Mouse (Mus musculus) erythroblast, adult 5-6 weeks (primary cell): ENCODE results near the gene Ubap1l. TPM values are rescaled to one million over a fixed set of nuclear protein-coding genes. Genes with fewer than 3 reads are reported as not detected.

Source experiments
- ATAC-seq: replicated peaks from 2 replicates; pipeline ENCODE4 v1.8.0; 2016; ENCODE audit warnings: moderate number of reproducible peaks, mild to moderate bottlenecking, moderate TSS enrichment, inconsistent platforms; ENCODE audit not compliant: poor library complexity, low FRiP score, severe bottlenecking
- total RNA-seq, 2 experiments: library from RNA; stranded (forward) in 1 of 2; stranded (reverse) in 1 of 2; fragments of 150-400 nt in 1 of 2; fragments of 200-764, 138-1000 nt in 1 of 2; gene quantifications; 2 replicates each; pipeline versions ENCODE4 v1.2.3 to v1.2.4; 2015 to 2017; ENCODE audit warnings: low replicate concordance in 2 of 2

The Ubap1l gene
- total RNA-seq, 2 experiments from 2014 or later = not detected

DNA sequence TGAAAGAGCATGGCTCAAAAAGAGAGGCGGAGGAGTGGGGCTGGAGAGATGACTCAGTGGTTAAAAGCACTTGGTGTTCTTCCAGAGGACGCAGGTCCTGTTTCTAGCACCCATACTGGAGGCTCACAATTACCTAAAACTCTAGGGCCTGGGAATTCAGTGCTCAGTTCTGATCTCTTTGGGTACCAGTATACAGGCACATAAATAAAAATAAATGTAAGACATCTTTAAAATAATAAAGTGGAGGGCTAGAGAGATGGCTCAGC lies 44.3 kb downstream of the Ubap1l start:
- no peak for ATAC-seq

GRCm38 (mm10) chr9:65407327-65407726 lies 46.5 kb downstream of the Ubap1l start:
- ATAC-seq = no peak

DNA sequence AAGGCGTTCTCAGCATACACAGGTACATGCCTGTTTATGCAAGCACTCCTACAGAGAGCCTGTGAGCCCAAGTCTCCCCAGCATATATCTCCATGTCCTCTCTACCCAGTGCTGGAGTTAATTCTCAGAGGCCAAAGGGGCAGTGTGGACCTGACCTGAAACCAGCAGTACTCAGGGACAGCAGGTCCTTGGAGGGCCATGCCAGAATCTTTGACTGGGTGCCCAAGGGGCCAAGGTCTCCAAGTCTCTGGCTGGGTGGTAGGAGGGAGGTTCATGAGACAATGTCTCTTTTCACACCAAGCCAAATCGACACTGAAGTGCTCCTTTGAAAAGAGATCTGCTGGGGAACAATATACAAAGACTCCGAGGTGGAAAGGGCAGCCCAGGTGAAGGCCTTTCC lies 47.0 kb downstream of the Ubap1l start:
- ATAC-seq = no peak

DNA sequence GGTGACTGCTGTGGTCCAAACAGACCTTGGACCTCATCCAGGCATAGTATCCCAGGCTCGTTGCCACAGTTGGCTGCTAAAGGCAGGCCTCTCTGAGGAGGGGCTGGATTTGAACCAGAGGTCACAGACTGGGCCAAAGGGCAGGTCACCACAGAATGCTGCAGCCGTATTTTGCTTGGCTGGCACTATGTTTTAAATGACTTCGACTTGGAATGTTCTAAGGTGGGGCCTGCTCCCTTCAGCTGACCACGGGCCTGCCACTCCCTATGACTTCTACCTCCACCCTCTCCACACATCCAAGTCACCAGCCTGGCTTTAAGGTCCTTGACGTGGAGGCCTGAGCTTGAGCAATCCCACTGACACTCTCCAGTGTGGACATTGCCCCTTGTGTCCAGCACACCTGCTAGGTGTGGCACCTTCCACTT lies 48.0 kb downstream of the Ubap1l start:
- no peak for ATAC-seq

GRCm38 (mm10) chr9:65410378-65410777 lies 49.5 kb downstream of the Ubap1l start:
- ATAC-seq = no peak

GRCm38 (mm10) chr9:65411326-65411725 lies 50.5 kb downstream of the Ubap1l start:
- no peak for ATAC-seq

DNA sequence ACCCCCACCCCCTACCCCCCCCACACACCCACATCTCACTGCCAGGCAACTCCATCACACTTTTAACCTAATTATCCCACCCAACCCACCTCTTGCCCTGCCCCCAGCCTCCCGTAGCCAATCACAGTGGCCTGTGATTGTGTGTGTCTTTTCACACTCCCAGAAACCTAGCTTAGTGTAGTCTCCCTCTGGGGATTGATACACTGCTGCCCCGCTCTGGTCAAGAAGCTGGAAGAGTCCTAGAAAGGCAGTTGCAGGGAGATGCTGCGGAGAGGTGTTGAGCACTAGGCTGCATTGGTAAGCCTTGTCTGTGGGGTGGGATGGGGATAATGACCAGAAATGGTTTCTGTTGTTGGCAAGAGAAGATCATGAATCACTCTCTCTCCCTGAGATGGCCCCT lies 56.9 kb downstream of the Ubap1l start:
- no peak for ATAC-seq

DNA sequence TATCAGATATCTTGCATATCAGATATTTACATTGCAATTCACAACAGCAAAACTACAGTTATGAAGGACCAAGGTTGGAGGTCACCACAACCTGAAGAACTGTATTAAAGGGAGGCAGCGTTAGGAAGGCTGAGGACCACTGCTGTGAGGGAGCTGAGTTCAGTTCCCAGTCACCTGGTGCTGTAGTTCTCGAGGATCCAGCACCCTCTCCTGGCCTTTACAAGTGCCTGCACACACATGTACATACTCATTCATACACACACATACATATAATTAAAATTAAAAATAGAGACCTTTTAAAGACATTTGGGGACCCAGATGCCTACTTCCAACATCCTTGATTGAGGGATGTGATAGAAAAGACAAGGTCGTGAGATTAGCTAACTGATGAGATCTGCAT lies 58.8 kb downstream of the Ubap1l start:
- ATAC-seq = no peak

- 0 out of 2 replicates have a peak, but pooled peaks have one; percentile 50 for ATAC-seq
These were observed 62.1 kb downstream of the Ubap1l start, which contains the start of gene Slc51b for GRCm38 (mm10) chr9:65422760-65423501. Gene Slc51b (minus strand): TSS chr9:65422955.

DNA sequence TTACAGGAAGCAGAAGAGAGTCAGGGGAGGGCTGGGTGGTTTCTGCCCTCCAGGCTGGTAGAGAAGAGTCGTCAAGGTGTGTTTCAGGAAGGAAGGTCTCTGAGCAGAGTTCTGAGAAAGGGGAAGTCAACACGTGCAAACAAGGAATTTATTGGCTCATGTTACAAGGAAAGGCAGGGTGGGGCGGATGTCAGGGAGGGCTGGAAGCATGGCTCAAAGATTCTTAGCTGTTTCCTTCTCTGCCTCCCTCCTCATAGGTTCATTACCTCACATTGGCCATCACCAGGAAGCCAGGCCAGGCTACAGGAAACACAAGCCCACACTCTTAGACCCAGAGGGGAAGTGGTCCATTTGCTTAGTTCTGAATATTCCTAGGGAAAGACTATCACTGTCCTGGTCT lies 63.6 kb downstream of the Ubap1l start:
- no peak for ATAC-seq

DNA sequence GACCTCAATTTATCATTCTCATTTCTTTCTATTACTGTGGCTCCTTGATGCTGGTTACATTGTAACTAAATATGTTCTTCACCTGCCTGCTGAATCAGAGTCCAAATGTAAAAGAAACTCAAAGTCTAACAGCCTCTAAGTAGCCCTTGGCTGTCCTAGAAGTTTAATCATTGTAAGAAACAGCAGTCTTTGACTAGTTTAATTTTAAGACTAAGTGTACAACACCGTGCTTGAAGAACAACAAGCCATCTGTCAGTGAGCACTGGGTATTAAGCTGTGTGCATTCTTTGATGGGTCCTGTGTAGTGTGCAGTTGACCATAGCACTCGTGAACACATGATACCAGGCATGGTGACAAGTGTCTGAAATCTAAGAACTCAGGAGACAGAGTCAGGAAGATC lies 66.7 kb downstream of the Ubap1l start:
- no peak for ATAC-seq

- ATAC-seq = no peak
These were observed 67.2 kb downstream of the Ubap1l start for GRCm38 (mm10) chr9:65428003-65428402.

Other genes with a start within 250 kb of the Ubap1l start
- not detected in 2 replicates for gene Igdcc3, start 219.9 kb upstream of the Ubap1l start, total RNA-seq (2015; ENCODE audit: low replicate concordance)
- not detected in 2 replicates for gene Igdcc3, start 219.9 kb upstream of the Ubap1l start, total RNA-seq (2017; ENCODE audit: low replicate concordance)
- gene Parp16, start 165.7 kb upstream of the Ubap1l start, total RNA-seq (2015; ENCODE audit: low replicate concordance) = 10.2 and 13.2 TPM in 2 replicates
- gene Parp16, start 165.7 kb upstream of the Ubap1l start, total RNA-seq (2017; ENCODE audit: low replicate concordance) = 14.5 and 15.3 TPM in 2 replicates
- not detected in 2 replicates for gene Cilp, start 95.9 kb upstream of the Ubap1l start, total RNA-seq (2015; ENCODE audit: low replicate concordance)
- not detected in 2 replicates for gene Cilp, start 95.9 kb upstream of the Ubap1l start, total RNA-seq (2017; ENCODE audit: low replicate concordance)
- gene Clpx, start 66.8 kb upstream of the Ubap1l start, total RNA-seq (2015; ENCODE audit: low replicate concordance) = 16.3 and 20.8 TPM in 2 replicates
- 34.5 and 43.6 TPM in 2 replicates for gene Clpx, start 66.8 kb upstream of the Ubap1l start, total RNA-seq (2017; ENCODE audit: low replicate concordance)
- gene Pdcd7, start 14.9 kb upstream of the Ubap1l start, total RNA-seq (2015; ENCODE audit: low replicate concordance) = 2.7 and 5.4 TPM in 2 replicates
- 8.8 and 10.5 TPM in 2 replicates for gene Pdcd7, start 14.9 kb upstream of the Ubap1l start, total RNA-seq (2017; ENCODE audit: low replicate concordance)
- gene Kbtbd13, start 30.6 kb downstream of the Ubap1l start, total RNA-seq (2015; ENCODE audit: low replicate concordance) = not detected in 2 replicates
- gene Kbtbd13, start 30.6 kb downstream of the Ubap1l start, total RNA-seq (2017; ENCODE audit: low replicate concordance) = not detected in 2 replicates
- not detected in 2 replicates for gene Rasl12, start 37.5 kb downstream of the Ubap1l start, total RNA-seq (2015; ENCODE audit: low replicate concordance)
- 0.14 TPM in 1 of 2 replicates, not detected in the other for gene Rasl12, start 37.5 kb downstream of the Ubap1l start, total RNA-seq (2017; ENCODE audit: low replicate concordance)
- gene Slc51b, start 61.9 kb downstream of the Ubap1l start, total RNA-seq (2015; ENCODE audit: low replicate concordance) = not detected in 2 replicates
- gene Slc51b, start 61.9 kb downstream of the Ubap1l start, total RNA-seq (2017; ENCODE audit: low replicate concordance) = not detected in 2 replicates
- 2.1 and 4.8 TPM in 2 replicates for gene Mtfmt, start 74.7 kb downstream of the Ubap1l start, total RNA-seq (2015; ENCODE audit: low replicate concordance)
- gene Mtfmt, start 74.7 kb downstream of the Ubap1l start, total RNA-seq (2017; ENCODE audit: low replicate concordance) = 1.2 and 2.5 TPM in 2 replicates
- 12.5 and 12.7 TPM in 2 replicates for gene Spg21, start 99.9 kb downstream of the Ubap1l start, total RNA-seq (2015; ENCODE audit: low replicate concordance)
- 10.2 and 14.9 TPM in 2 replicates for gene Spg21, start 99.9 kb downstream of the Ubap1l start, total RNA-seq (2017; ENCODE audit: low replicate concordance)
- gene Ankdd1a, start 159.2 kb downstream of the Ubap1l start, total RNA-seq (2015; ENCODE audit: low replicate concordance) = not detected in 2 replicates
- gene Ankdd1a, start 159.2 kb downstream of the Ubap1l start, total RNA-seq (2017; ENCODE audit: low replicate concordance) = not detected in 2 replicates
- gene Plekho2, start 219.0 kb downstream of the Ubap1l start, total RNA-seq (2015; ENCODE audit: low replicate concordance) = 22.3 and 23.4 TPM in 2 replicates
- gene Plekho2, start 219.0 kb downstream of the Ubap1l start, total RNA-seq (2017; ENCODE audit: low replicate concordance) = 25.3 and 39.0 TPM in 2 replicates
- gene Pif1, start 226.1 kb downstream of the Ubap1l start, total RNA-seq (2015; ENCODE audit: low replicate concordance) = 2.9 and 6.9 TPM in 2 replicates
- 6.5 and 19.7 TPM in 2 replicates for gene Pif1, start 226.1 kb downstream of the Ubap1l start, total RNA-seq (2017; ENCODE audit: low replicate concordance)